Comparison of ENCODE assay signal across 31 mouse cellular contexts in genomic region chr8:123794766-123795165, GRCm38 (mm10). TPM values are rescaled to one million over a fixed set of nuclear protein-coding genes. Genes with fewer than 3 reads are reported as not detected.
A peak's percentile ranks its signal among the peaks of the same experiment; 100 is the strongest.
DNase-seq lines count a peak whose midpoint lies in the region; ATAC-seq lines count a peak whose summit lies in the region.
"Had no signal": no experiment of that assay in that cellular context is flagged by ENCODE, and none has a peak within 500 bp of the region (broad histone marks: within the 10 kb centered on the region; RNA-seq: fewer than 3 reads in every experiment).

No protein-coding gene starts in this region.

- peak overlapping the region; percentile 24; the same call in 1 of the 2 replicates for H3K9ac ChIP-seq in hindbrain, embryonic 12.5 days
- no peak overlapping the region for H3K9ac ChIP-seq in hindbrain, embryonic 16.5 days (ENCODE audit: low read depth, low read length)
- no peak overlapping the region for H3K9ac ChIP-seq in intestine, embryonic 16.5 days (ENCODE audit: low read depth, low read length)
- H3K9ac ChIP-seq in stomach, embryonic 15.5 days, result no peak overlapping the region
- H3K9ac ChIP-seq: embryonic facial prominence, embryonic 13.5 days; forebrain, embryonic 13.5 days; heart, embryonic 13.5 days; hindbrain, embryonic 13.5 days had no signal

- peaks cover 18% of the 10 kb centered on the region for H3K4me1 ChIP-seq in hindbrain, embryonic 12.5 days
- no peaks in the 10 kb centered on the region; the same call in 1 of the 2 replicates for H3K4me1 ChIP-seq in hindbrain, embryonic 16.5 days (ENCODE audit: control insufficient read depth, insufficient read depth, low read depth, low read length)
- peaks cover 18% of the 10 kb centered on the region for H3K4me1 ChIP-seq in intestine, embryonic 16.5 days (ENCODE audit: control insufficient read depth, insufficient read depth, low read length)
- H3K4me1 ChIP-seq in stomach, embryonic 15.5 days, result peaks cover 8% of the 10 kb centered on the region; the same call in 1 of the 2 replicates
- H3K4me1 ChIP-seq: heart, embryonic 13.5 days had no signal

- no peaks in the 10 kb centered on the region for H3K9me3 ChIP-seq in hindbrain, embryonic 12.5 days (replicated peaks)
- no peaks in the 10 kb centered on the region for H3K9me3 ChIP-seq in hindbrain, embryonic 16.5 days (ENCODE audit: control insufficient read depth, low read length)
- no peaks in the 10 kb centered on the region for H3K9me3 ChIP-seq in intestine, embryonic 16.5 days (ENCODE audit: control insufficient read depth, low read length)
- no peaks in the 10 kb centered on the region for H3K9me3 ChIP-seq in stomach, embryonic 15.5 days
- H3K9me3 ChIP-seq: embryonic facial prominence, embryonic 10.5 days; embryonic facial prominence, embryonic 13.5 days; forebrain, embryonic 10.5 days; forebrain, embryonic 13.5 days; G1E; heart, embryonic 10.5 days; heart, embryonic 13.5 days; hindbrain, embryonic 13.5 days had no signal

- no peaks in the 10 kb centered on the region for H3K36me3 ChIP-seq in hindbrain, embryonic 12.5 days
- no peaks in the 10 kb centered on the region for H3K36me3 ChIP-seq in hindbrain, embryonic 16.5 days (ENCODE audit: control insufficient read depth, insufficient read depth, low read length)
- H3K36me3 ChIP-seq in intestine, embryonic 16.5 days (ENCODE audit: control insufficient read depth, insufficient read depth, low read length), result no peaks in the 10 kb centered on the region
- no peaks in the 10 kb centered on the region for H3K36me3 ChIP-seq in stomach, embryonic 15.5 days
- H3K36me3 ChIP-seq: embryonic facial prominence, embryonic 10.5 days; embryonic facial prominence, embryonic 13.5 days; forebrain, embryonic 10.5 days; G1E; heart, embryonic 10.5 days; heart, embryonic 13.5 days; hindbrain, embryonic 13.5 days had no signal

- no peak overlapping the region for H3K27ac ChIP-seq in hindbrain, embryonic 12.5 days
- no peak overlapping the region for H3K27ac ChIP-seq in hindbrain, embryonic 16.5 days (ENCODE audit: low read depth, low read length)
- peak overlapping the region; percentile 78 for H3K27ac ChIP-seq in intestine, embryonic 16.5 days (ENCODE audit: low read length)
- 0 out of 2 replicates have a peak overlapping the region, but pooled peaks have one; percentile 33 for H3K27ac ChIP-seq in stomach, embryonic 15.5 days
- H3K27ac ChIP-seq: embryonic facial prominence, embryonic 10.5 days; embryonic facial prominence, embryonic 13.5 days; forebrain, embryonic 13.5 days; heart, adult 2 months; heart, embryonic 10.5 days; heart, embryonic 13.5 days; hindbrain, embryonic 13.5 days had no signal

- no peak overlapping the region for H3K4me3 ChIP-seq in hindbrain, embryonic 12.5 days
- no peak overlapping the region for H3K4me3 ChIP-seq in hindbrain, embryonic 16.5 days (ENCODE audit: low read length)
- H3K4me3 ChIP-seq in intestine, embryonic 16.5 days (ENCODE audit: low read length), result no peak overlapping the region
- H3K4me3 ChIP-seq in stomach, embryonic 15.5 days (replicated peaks), result no peak overlapping the region
- H3K4me3 ChIP-seq: embryonic facial prominence, embryonic 10.5 days; embryonic facial prominence, embryonic 13.5 days; forebrain, embryonic 10.5 days; forebrain, embryonic 13.5 days; heart, adult 2 months; heart, embryonic 10.5 days; heart, embryonic 13.5 days; hindbrain, embryonic 13.5 days had no signal

- ATAC-seq in hindbrain, embryonic 12.5 days (ENCODE audit: low FRiP score), result no peak
- no peak for ATAC-seq in hindbrain, embryonic 16.5 days
- peak; percentile 72 for ATAC-seq in intestine, embryonic 16.5 days
- ATAC-seq in stomach, embryonic 15.5 days (ENCODE audit: insufficient read depth, low FRiP score, low read depth), result no peak
- ATAC-seq: forebrain, embryonic 13.5 days; forebrain, embryonic 16.5 days; Patski had no signal

- H3K4me2 ChIP-seq in hindbrain, embryonic 12.5 days (replicated peaks), result no peak overlapping the region
- H3K4me2 ChIP-seq in hindbrain, embryonic 16.5 days (ENCODE audit: low read length), result no peak overlapping the region
- H3K4me2 ChIP-seq in intestine, embryonic 16.5 days (ENCODE audit: low read depth, low read length), result no peak overlapping the region
- H3K4me2 ChIP-seq in stomach, embryonic 15.5 days, result no peak overlapping the region
- H3K4me2 ChIP-seq: embryonic facial prominence, embryonic 13.5 days; forebrain, embryonic 13.5 days; heart, embryonic 13.5 days; hindbrain, embryonic 13.5 days had no signal

- no peaks in the 10 kb centered on the region for H3K27me3 ChIP-seq in hindbrain, embryonic 12.5 days
- no peaks in the 10 kb centered on the region for H3K27me3 ChIP-seq in hindbrain, embryonic 16.5 days (replicated peaks; ENCODE audit: control insufficient read depth, insufficient read depth, low read length)
- no peaks in the 10 kb centered on the region for H3K27me3 ChIP-seq in intestine, embryonic 16.5 days (replicated peaks; ENCODE audit: control insufficient read depth, insufficient read depth, low read length)
- no peaks in the 10 kb centered on the region for H3K27me3 ChIP-seq in stomach, embryonic 15.5 days (replicated peaks)
- H3K27me3 ChIP-seq: CH12.LX; embryonic facial prominence, embryonic 13.5 days; forebrain, embryonic 13.5 days; Patski had no signal

- WGBS in hindbrain, embryonic 12.5 days, result 82% methylated on average over 4 of the region's 4 CpGs
- 85% methylated on average over 4 of the region's 4 CpGs for WGBS in hindbrain, embryonic 16.5 days
- WGBS in intestine, embryonic 16.5 days, result 67% methylated on average over 4 of the region's 4 CpGs
- WGBS in stomach, embryonic 15.5 days, result 67% methylated on average over 4 of the region's 4 CpGs

- no peak for DNase-seq in adipocyte (ENCODE audit: low spot score)
- no peak for DNase-seq in lung, adult 18-20 months
- DNase-seq in thymus, postnatal 4 days, result no peak
- DNase-seq: adrenal gland, adult 8-10 months; adrenal gland, postnatal 25 days; B cell, adult 2 months; cerebellum, adult 11-12 months; cerebellum, adult 8-10 months; cerebellum, postnatal 10 days; cerebellum, postnatal 36 days; embryo, embryonic 11 days; gastrocnemius, postnatal 10 days; gastrocnemius, postnatal 36 days; heart, adult 2 months; heart, postnatal 14 days; heart, postnatal 4 days had no signal

RNA-seq across cellular contexts. Expression of gene Rab4a, which starts 11.0 kb away (rescaled TPM):
- 61.0 and 61.2 TPM in 2 replicates for polyA plus RNA-seq in hindbrain, embryonic 12.5 days (2016; fragmentation: Nextera tagmentation; extraction: Ambion mirVana)
- polyA plus RNA-seq in hindbrain, embryonic 16.5 days (2015; fragmentation: Nextera tagmentation; extraction: Ambion mirVana), result 86.1 and 87.4 TPM in 2 replicates
- polyA plus RNA-seq in intestine, embryonic 16.5 days (2015; fragmentation: Nextera tagmentation; extraction: Ambion mirVana), result 66.9 and 71.9 TPM in 2 replicates
- 46.7 and 49.1 TPM in 2 replicates for polyA plus RNA-seq in stomach, embryonic 15.5 days (2015; fragmentation: Nextera tagmentation; extraction: Ambion mirVana)

Comparison
In these comparisons a context has a peak if more than half of its experiments do, and no peak if none do; other contexts are left out.
1. H3K27ac ChIP-seq: peak in intestine, embryonic 16.5 days (single experiment) and stomach, embryonic 15.5 days (single experiment); none in hindbrain, embryonic 12.5 days (single experiment) and hindbrain, embryonic 16.5 days (single experiment).